8 mouse cellular contexts compared by ENCODE assay signal in the genomic region with DNA sequence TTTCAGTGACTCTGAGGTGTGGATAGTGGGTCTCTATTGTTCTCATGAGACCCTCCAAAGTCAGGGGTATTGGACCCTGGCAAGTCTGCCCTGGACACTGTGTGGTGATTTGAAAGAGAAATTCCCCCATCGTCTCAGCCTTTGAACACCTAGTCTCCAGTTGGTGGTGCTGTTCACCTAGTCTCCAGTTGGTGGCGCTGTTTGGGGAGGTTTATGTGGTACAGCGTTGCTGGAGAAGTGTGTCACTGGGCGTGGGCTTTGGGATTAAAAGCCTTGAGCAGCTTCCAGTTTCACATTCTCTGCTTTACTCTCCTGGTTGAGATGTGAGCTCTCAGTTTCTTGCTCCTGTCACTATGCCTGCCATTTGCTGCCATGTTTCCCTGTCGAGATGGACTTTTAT. TPM values are rescaled to one million over a fixed set of nuclear protein-coding genes. Genes with fewer than 3 reads are reported as not detected.
A peak's percentile ranks its signal among the peaks of the same experiment; 100 is the strongest.
DNase-seq lines count a peak whose midpoint lies in the region; ATAC-seq lines count a peak whose summit lies in the region.

No protein-coding gene starts in this region.

- DNase-seq in layer of hippocampus, adult 11-12 months (ENCODE audit: low spot score) = peak; percentile 55
- no peak for DNase-seq in layer of hippocampus, adult 9-11 months
- peak; percentile 36 for DNase-seq in Muller cell, postnatal 12 days (ENCODE audit: inconsistent ontology term)
- DNase-seq in cerebellum, adult 9-10 months = peak; percentile 52
- DNase-seq in left cerebral cortex, postnatal 4 days = peak; percentile 48
- peak; percentile 80 for DNase-seq in thymus, postnatal 4 days

- intact Hi-C loops in left cerebral cortex, postnatal 4 days (cut with DNase I) = no loop called here

- ATAC-seq in granulocyte monocyte progenitor cell, adult 5-6 weeks (replicated peaks; ENCODE audit: poor library complexity, severe bottlenecking) = peak; percentile 70
- ATAC-seq in neutrophil, adult 5-6 weeks (ENCODE audit: extremely low read depth, insufficient number of reproducible peaks, low FRiP score, poor library complexity, severe bottlenecking) = peak; percentile 82

RNA-seq across cellular contexts. Expression of gene Mprip, which starts 28.1 kb away (rescaled TPM):
- total RNA-seq in granulocyte monocyte progenitor cell, adult 5-6 weeks (2014; fragmentation: Nextera tagmentation) = 50.1 and 70.7 TPM in 2 replicates
- total RNA-seq in granulocyte monocyte progenitor cell, adult 5-6 weeks (2017) = 56.4 and 71.4 TPM in 2 replicates
- total RNA-seq in left cerebral cortex, postnatal 4 days (2021) = 100 to 1,000 TPM; 270 to 281 TPM
- total RNA-seq in neutrophil, adult 5-6 weeks (2017) = 71.6 and 72.9 TPM in 2 replicates

RNA-seq across cellular contexts. Expression of gene Olfr223, which starts 39.9 kb away (rescaled TPM):
- not detected in 2 replicates for total RNA-seq in granulocyte monocyte progenitor cell, adult 5-6 weeks (2014; fragmentation: Nextera tagmentation)
- total RNA-seq in granulocyte monocyte progenitor cell, adult 5-6 weeks (2017) = not detected in 2 replicates
- not detected for total RNA-seq in left cerebral cortex, postnatal 4 days (2021)
- total RNA-seq in neutrophil, adult 5-6 weeks (2017) = not detected in 2 replicates

RNA-seq across cellular contexts. Expression of gene Olfr222, which starts 57.0 kb away (rescaled TPM):
- total RNA-seq in granulocyte monocyte progenitor cell, adult 5-6 weeks (2014; fragmentation: Nextera tagmentation) = not detected in 2 replicates
- total RNA-seq in granulocyte monocyte progenitor cell, adult 5-6 weeks (2017) = not detected in 2 replicates
- total RNA-seq in left cerebral cortex, postnatal 4 days (2021) = not detected
- not detected in 2 replicates for total RNA-seq in neutrophil, adult 5-6 weeks (2017)
